Mouse (Mus musculus) kidney, postnatal 10 days (tissue): ENCODE measurements around the gene Pnpo.
A peak's percentile ranks its signal among the peaks of the same experiment; 100 is the strongest.

Experiments
- DNase-seq: peaks from one replicate; pipeline ENCODE4 v3.0.0; 2021; ENCODE audit warnings: mixed read lengths

Pnpo gene

DNA sequence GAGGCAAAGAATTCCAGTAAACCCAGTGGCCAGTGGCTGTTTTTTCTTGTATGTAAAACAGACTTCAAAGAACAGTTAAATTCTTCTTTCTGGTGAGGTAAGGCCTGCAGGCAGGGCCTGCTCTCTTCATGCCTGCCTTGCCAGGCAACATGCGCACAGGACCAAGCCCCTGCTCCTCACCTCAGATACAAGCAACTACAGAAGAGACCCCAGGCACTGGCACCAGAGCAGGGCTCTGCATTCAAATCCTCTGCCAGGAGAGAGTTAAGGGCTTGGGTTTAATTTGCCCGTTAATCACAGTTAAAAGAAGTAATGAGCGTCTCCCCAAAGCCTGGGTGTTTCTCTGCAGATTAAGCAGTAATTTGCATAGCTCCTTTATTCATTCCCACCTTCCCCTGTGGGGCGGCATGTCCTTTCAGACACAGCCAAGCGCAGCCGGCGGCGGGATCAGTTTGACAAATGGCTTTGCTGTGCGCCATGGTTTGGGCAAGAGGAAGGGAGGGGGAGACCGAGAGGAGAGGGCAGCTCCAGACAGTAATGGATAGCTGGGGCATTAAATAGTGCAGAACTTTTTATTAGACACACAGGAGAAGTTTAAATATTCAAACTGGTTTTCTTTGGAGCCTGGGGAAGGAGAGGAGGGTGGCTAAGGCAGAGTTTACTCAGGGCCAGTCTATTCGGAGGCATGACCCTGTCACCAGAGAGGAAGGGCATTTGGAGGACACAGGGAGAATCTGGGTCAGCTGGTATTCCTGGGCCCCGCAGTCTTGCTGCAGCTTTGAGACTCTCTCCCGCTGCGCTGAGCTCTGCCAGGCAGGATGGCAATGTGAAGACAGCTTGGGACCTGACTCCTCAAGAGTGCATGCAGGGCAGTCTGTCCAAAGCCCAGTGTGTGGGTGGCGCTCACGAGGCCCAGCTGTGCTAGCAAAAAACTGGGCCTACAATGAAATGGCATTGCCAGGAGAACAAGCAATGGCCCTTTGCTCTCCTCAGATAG lies 40.8 kb downstream of the Pnpo start:
- DNase-seq: peak; percentile 59

DNA sequence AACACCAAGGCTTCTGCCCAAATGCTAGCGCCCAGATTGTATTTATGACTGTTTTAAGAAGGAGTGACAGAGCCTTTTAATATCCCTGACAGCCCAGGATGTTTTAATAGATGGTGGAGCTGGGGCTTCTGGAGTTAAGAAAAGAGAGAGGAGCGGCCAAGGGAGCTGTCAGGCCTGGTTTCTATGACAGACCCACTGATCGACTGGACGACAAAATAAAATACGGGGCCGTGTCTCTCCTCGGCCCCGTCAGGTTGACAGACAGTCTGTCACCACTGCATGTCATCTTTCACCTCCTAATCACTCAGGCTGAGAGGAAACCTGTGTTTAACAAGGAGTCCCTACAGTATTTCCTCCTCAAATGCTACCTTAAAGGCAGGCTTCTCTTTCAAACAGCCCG lies 42.5 kb downstream of the Pnpo start:
- DNase-seq: no peak

DNA sequence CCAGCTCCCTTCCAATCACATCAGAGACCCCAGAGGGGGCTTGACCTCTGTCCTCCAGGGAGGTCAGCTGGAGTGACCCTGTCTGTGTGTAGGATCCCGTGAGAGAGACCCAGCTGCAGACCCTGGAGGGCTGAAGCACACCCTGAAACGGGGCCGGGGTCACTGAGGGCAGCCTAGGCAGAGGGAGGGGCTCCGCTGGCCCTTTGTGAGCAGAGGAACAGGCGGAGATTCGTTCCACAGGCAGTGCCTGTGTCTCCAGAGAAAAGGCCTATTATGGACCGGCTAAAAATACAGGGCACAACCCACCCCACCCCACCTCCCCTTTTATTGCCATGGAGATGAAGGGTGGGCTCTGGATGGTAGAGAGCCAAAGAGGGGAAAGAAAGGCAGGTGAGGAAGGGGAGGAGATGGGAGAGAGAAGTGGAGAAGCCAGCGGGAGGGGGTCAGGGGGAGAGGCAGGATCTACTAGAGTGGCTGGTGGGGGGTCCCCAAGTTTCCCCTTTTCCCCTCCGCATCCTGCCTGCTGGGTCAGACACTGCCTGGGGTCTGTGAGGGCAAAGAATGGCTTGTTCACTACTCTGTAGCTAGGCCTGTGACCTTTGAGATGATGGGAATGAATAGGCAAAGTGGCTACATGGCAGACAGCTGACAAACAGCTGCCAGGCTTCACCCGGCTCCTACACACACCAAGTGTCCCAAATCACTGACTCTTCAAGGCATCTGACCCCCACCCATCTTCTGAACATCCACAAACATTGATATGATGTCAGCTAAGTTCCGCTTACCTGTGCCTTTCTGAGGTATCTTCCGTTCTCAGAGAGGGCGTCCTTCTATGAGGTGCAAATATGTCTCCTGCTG lies 44.1 kb downstream of the Pnpo start:
- no peak for DNase-seq

DNA sequence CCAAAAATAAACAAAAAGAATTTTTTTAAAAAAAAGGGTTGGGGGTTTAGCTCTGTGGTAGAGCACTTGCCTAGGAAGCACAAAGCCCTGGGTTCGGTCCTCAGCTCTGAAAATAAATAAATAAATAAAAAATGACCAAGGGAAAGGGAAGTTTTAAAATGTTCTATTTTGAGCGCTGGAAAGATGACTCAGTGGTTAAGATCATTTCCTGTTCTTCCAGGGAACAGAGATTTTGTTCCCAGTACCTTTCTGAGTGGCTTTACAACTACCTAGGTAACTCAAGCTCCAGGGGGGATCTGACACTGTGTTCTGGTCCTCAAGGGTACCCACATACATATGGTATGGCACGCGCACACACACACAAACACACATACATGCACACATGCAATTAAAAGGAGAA lies 47.9 kb downstream of the Pnpo start:
- no peak for DNase-seq

DNA sequence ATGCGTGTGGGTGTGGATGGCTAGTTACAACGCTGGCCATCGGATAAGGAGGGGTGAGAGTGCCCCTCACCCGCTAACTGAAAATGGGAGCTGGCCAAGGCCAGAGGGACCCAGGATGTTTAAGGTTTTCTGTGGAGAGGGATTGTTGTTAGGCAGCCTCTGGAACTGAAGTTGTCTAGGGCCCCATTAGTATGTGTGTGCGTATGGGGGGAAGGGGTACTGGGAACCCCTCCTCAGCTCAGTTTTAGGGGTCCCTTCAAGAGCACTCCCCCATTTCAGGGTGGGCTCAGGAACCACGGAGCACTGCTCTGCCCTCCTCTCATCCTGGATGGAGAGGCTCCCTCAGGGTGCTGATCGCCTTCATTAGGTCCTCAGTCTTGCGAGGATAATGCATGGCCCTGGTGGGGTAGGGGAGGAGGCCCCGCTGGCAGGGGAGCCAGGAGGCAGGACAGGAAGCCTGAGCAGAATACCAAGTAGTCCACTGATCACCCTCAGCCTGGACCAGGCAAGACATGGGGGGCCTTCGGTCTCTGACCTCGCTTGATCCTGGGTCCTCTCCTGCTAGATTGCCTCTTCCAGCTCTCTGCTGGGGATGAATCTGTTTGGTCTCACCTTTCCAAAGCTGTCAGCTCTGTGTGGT lies 50.5 kb downstream of the Pnpo start:
- DNase-seq: no peak

DNA sequence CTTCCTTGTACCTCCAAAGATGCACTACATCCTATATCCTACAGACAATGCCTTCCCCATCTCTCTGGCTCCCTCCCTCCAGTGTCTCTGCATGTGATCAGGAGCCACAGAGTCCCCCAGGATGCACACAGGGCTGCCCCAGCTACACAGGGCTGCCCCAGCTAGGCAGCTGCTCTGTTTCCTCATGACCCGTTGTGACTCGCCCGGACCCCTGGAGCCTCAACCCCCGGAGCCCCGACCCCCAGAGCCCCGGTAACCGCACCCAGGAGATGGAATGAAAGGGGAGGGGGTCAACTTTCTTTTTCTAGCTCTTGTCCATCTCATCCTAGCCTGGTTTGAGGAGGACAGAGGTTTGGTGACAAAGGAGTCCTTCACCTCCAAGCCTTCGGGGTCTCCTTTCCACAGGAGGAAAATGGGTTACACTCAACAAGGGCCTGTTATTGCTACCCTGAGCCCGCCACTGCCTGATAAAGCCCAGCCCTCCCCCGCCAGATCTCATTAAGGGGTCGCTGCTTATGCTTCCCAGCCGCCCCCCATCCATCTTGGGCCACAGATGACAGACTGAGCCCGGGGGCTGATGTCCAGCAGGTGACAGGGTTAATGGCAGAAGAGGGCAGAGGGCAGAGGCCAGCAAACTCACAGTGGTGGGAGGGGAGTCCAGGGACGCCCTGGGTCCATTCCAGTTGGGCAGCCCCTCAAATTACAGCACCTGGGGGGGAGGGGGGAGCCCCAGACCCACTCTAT lies 51.8 kb downstream of the Pnpo start:
- no peak for DNase-seq
